Mouse (Mus musculus) Patski (cell line): Measurements from ENCODE around the gene Mindy1. TPM values are rescaled to one million over a fixed set of nuclear protein-coding genes. Genes with fewer than 3 reads are reported as not detected.

Experiments used
- ATAC-seq: fragments of 100-300 bp; one replicate; pipeline ENCODE4 v1.8.0; 2021
- CTCF ChIA-PET: fragments of 350-600 bp; sonication (Branson Sonifier 250); formaldehyde crosslinking; loops from one replicate; lab custom pipeline; 2022; ENCODE audit warnings: inconsistent platforms; lab: Charles Lee
- POLR2A ChIA-PET: fragments of 350-600 bp; sonication (Branson Sonifier 250); formaldehyde crosslinking; loops from one replicate; lab custom pipeline; 2022; ENCODE audit warnings: antibody characterized with exemption, inconsistent platforms; lab: Charles Lee
- DNase-seq: peaks from one replicate; pipeline ENCODE4 v3.0.0-alpha.2; 2011; ENCODE audit warnings: low read depth, low spot score
- H3K27me3 ChIP-seq: fragments of 371-371 bp; one replicate; pipeline ENCODE4 v1.5.1; 2021
- CTCF ChIP-seq: fragments of 100-300 bp; IDR thresholded peaks from one replicate; pipeline ENCODE4 v1.5.1; 2021
- in situ Hi-C: fragments of 300-500 bp; cut with MboI; formaldehyde crosslinking; loops from 3 replicates; pipeline ENCODE4 v1.11.1; 2018; ENCODE audit warnings: low pct_unique_long_range_greater_than_20kb, mixed read lengths
- polyA plus RNA-seq: library from polyadenylated mRNA; unstranded; gene quantifications from one replicate; pipeline ENCODE4 v1.2.3, GENCODE M21; 2021

Mindy1 gene
- polyA plus RNA-seq: 80.5 TPM

- ChIA-PET POLR2A (interaction anchor here (0.6 to 3.8 kb wide), 10 partner anchors 9 to 154 kb away, joined by 3 to 23 read pairs (median 5); partner anchors contain the start of gene Mllt11), CTCF (interaction anchor here (0.6 to 0.9 kb wide), 3 partner anchors 13 to 69 kb away, joined by 3 read pairs; no protein-coding TSS in a partner anchor)
- peak; percentile 95 for DNase-seq
- no peak for TF ChIP-seq CTCF
- in situ Hi-C loops: no loop called here
- ATAC-seq: peak; percentile 57
- no peaks in the 10 kb centered on the region for H3K27me3 ChIP-seq
Measured at GRCm38 (mm10) chr3:95281216-95282126, at the start of gene Mindy1, which contains the start of gene Prune1. Mindy1 (plus strand) TSS chr3:95281345. Prune1 (minus strand) TSS chr3:95282076.

GRCm38 (mm10) chr3:95232771-95233170 lies 48.4 kb upstream of the Mindy1 start:
- peak; percentile 85 for DNase-seq
- peak; percentile 63 for ATAC-seq
- no peaks in the 10 kb centered on the region for H3K27me3 ChIP-seq
- CTCF ChIA-PET: interaction anchor here (1.0 to 1.3 kb wide), 4 partner anchors 9 to 78 kb away, joined by 3 read pairs; no protein-coding TSS in a partner anchor
- POLR2A ChIA-PET: interaction anchor here (0.7 to 6.7 kb wide), 4 partner anchors 15 to 127 kb away, joined by 4 to 39 read pairs (median 14); partner anchors contain the start of genes Bnipl, Gabpb2, Mindy1 and Prune1
- no peak for TF ChIP-seq CTCF
- in situ Hi-C loops: no loop called here

GRCm38 (mm10) chr3:95233303-95233980 lies 47.7 kb upstream of the Mindy1 start:
- ATAC-seq (no peak), DNase-seq (no peak)
- CTCF ChIA-PET: interaction anchor here (1.0 to 1.3 kb wide), 4 partner anchors 9 to 77 kb away, joined by 3 read pairs; no protein-coding TSS in a partner anchor
- TF ChIP-seq CTCF: no peak
- POLR2A ChIA-PET: interaction anchor here (1.3 to 6.7 kb wide), 2 partner anchors 16 to 18 kb away, joined by 4 to 39 read pairs; partner anchors contain the start of genes Bnipl and Gabpb2
- in situ Hi-C loops: no loop called here
- H3K27me3 ChIP-seq: no peaks in the 10 kb centered on the region

GRCm38 (mm10) chr3:95235386-95236301 lies 45.5 kb upstream of the Mindy1 start:
- in situ Hi-C loops: no loop called here
- no peak for TF ChIP-seq CTCF
- ATAC-seq: no peak
- H3K27me3 ChIP-seq: no peaks in the 10 kb centered on the region
- no peak for DNase-seq
- POLR2A ChIA-PET: interaction anchor here (0.7 to 2.2 kb wide), 4 partner anchors 11 to 170 kb away, joined by 3 to 6 read pairs (median 3); partner anchors contain the start of genes Mindy1 and Prune1
- CTCF ChIA-PET: interaction anchor here (0.9 to 1.8 kb wide), 4 partner anchors 16 to 93 kb away, joined by 4 to 5 read pairs (median 5); partner anchors contain the start of genes Bnipl and Tnfaip8l2

- TF ChIP-seq CTCF: no peak
- CTCF ChIA-PET: no interaction called here
- in situ Hi-C loops: no loop called here
- no peaks in the 10 kb centered on the region for H3K27me3 ChIP-seq
- POLR2A ChIA-PET: interaction anchor here (2.2 kb wide), 1 partner anchor 44 kb away, joined by 6 read pairs; the partner anchor contains the start of genes Mindy1 and Prune1
- DNase-seq (no peak), ATAC-seq (no peak)
Measured at GRCm38 (mm10) chr3:95237541-95238099, 43.5 kb upstream of the Mindy1 start.

- ATAC-seq: no peak
- ChIA-PET CTCF (no interaction called here), POLR2A (no interaction called here)
- H3K27me3 ChIP-seq: no peaks in the 10 kb centered on the region
- in situ Hi-C loops: no loop called here
- no peak for DNase-seq
- TF ChIP-seq CTCF: no peak
Measured at GRCm38 (mm10) chr3:95239022-95239421, 42.1 kb upstream of the Mindy1 start.

- TF ChIP-seq CTCF: no peak
- in situ Hi-C loops: no loop called here
- ATAC-seq (no peak), DNase-seq (no peak)
- no peaks in the 10 kb centered on the region for H3K27me3 ChIP-seq
- ChIA-PET POLR2A (interaction anchor here (1.2 kb wide), 2 partner anchors 11 to 12 kb away, joined by 3 read pairs; partner anchors contain the start of gene Cdc42se1), CTCF (no interaction called here)
Measured at GRCm38 (mm10) chr3:95239971-95240370, 41.2 kb upstream of the Mindy1 start.

GRCm38 (mm10) chr3:95240900-95241299 lies 40.2 kb upstream of the Mindy1 start:
- H3K27me3 ChIP-seq: no peaks in the 10 kb centered on the region
- ChIA-PET POLR2A (interaction anchor here (0.7 to 1.2 kb wide), 4 partner anchors 10 to 17 kb away, joined by 3 read pairs; partner anchors contain the start of gene Cdc42se1), CTCF (interaction anchor here (1.4 kb wide), 1 partner anchor 11 kb away, joined by 5 read pairs; the partner anchor contains the start of gene Bnipl)
- in situ Hi-C loops: no loop called here
- ATAC-seq (no peak), DNase-seq (no peak)
- TF ChIP-seq CTCF: no peak

GRCm38 (mm10) chr3:95241498-95241897 lies 39.6 kb upstream of the Mindy1 start, which contains the start of gene Gm128:
Gm128 (minus strand) TSS chr3:95241598.
- CTCF ChIA-PET: interaction anchor here (1.4 kb wide), 1 partner anchor 10 kb away, joined by 5 read pairs; the partner anchor contains the start of gene Bnipl
- DNase-seq (no peak), ATAC-seq (no peak)
- POLR2A ChIA-PET: interaction anchor here (0.7 to 1.1 kb wide), 3 partner anchors 10 to 17 kb away, joined by 3 to 5 read pairs (median 3); no protein-coding TSS in a partner anchor
- in situ Hi-C loops: no loop called here
- no peak for TF ChIP-seq CTCF
- H3K27me3 ChIP-seq: no peaks in the 10 kb centered on the region
